Mouse (Mus musculus): ENCODE measurements at regions not wholly inside any gene's neighbourhood (a gene's known extent, or its start where the extent isn't known, plus 50 kb on each side); places are given as distances from the start of the nearest gene placed in this dataset.

GRCm38 (mm10) chr1:161657511-161657910 is 130.8 kb downstream of the Fasl start:
- TF ChIP-seq CTCF (IDR thresholded peaks at IDR 0.05; ENCODE audit: low read depth) (no peak), EP300 (IDR thresholded peaks at IDR 0.05; ENCODE audit: low read depth) (no peak)
